ENCODE assay signal across 8 mouse cellular contexts in genomic region chr7:49975441-49976121, GRCm38 (mm10). TPM values are rescaled to one million over a fixed set of nuclear protein-coding genes. Genes with fewer than 3 reads are reported as not detected.
A peak's percentile ranks its signal among the peaks of the same experiment; 100 is the strongest.
DNase-seq lines count a peak whose midpoint lies in the region; ATAC-seq lines count a peak whose summit lies in the region.

No protein-coding gene starts in this region.

- H3K36me3 ChIP-seq in kidney, embryonic 14.5 days (ENCODE audit: control insufficient read depth, insufficient read depth, low read length), result no peaks in the 10 kb centered on the region
- H3K36me3 ChIP-seq in hindbrain, embryonic 14.5 days (replicated peaks; ENCODE audit: control insufficient read depth, insufficient read depth), result no peaks in the 10 kb centered on the region
- H3K36me3 ChIP-seq in midbrain, embryonic 10.5 days, result no peaks in the 10 kb centered on the region

- peaks cover 24% of the 10 kb centered on the region for H3K27me3 ChIP-seq in kidney, embryonic 14.5 days (ENCODE audit: control insufficient read depth, insufficient read depth, low read length)
- peaks cover 47% of the 10 kb centered on the region for H3K27me3 ChIP-seq in hindbrain, embryonic 14.5 days (ENCODE audit: control insufficient read depth, insufficient read depth, low read length)
- peaks cover 97% of the 10 kb centered on the region for H3K27me3 ChIP-seq in midbrain, embryonic 10.5 days (ENCODE audit: low read depth, poor library complexity, severe bottlenecking)

- peak overlapping the region; percentile 96 for H3K4me2 ChIP-seq in kidney, embryonic 14.5 days (replicated peaks; ENCODE audit: low read depth, low read length)
- H3K4me2 ChIP-seq in hindbrain, embryonic 14.5 days (replicated peaks), result peak overlapping the region; percentile 96

- H3K27ac ChIP-seq in kidney, embryonic 14.5 days (ENCODE audit: low read depth, low read length), result no peak overlapping the region
- H3K27ac ChIP-seq in hindbrain, embryonic 14.5 days, result no peak overlapping the region
- peak overlapping the region; percentile 55; the same call in 1 of the 2 replicates for H3K27ac ChIP-seq in midbrain, embryonic 10.5 days (replicated peaks)

- H3K9me3 ChIP-seq in kidney, embryonic 14.5 days (ENCODE audit: control insufficient read depth, low read length), result no peaks in the 10 kb centered on the region
- no peaks in the 10 kb centered on the region for H3K9me3 ChIP-seq in hindbrain, embryonic 14.5 days (ENCODE audit: control insufficient read depth, low read length)
- no peaks in the 10 kb centered on the region for H3K9me3 ChIP-seq in midbrain, embryonic 10.5 days (replicated peaks)

- H3K4me3 ChIP-seq in kidney, embryonic 14.5 days (ENCODE audit: low read length), result peak overlapping the region; percentile 60
- peak overlapping the region; percentile 56 for H3K4me3 ChIP-seq in hindbrain, embryonic 14.5 days (replicated peaks; ENCODE audit: low read length)
- peak overlapping the region; percentile 73 for H3K4me3 ChIP-seq in midbrain, embryonic 10.5 days

- DNase-seq in kidney, adult 18-20 months, result no peak
- peak; percentile 36 for DNase-seq in embryo, embryonic 9.5 days (ENCODE audit: extremely low spot score)
- DNase-seq in hindbrain, embryonic 14.5 days (ENCODE audit: low spot score), result peak; percentile 31
- peak; percentile 44 for DNase-seq in midbrain, embryonic 10.5 days (ENCODE audit: low spot score)
- DNase-seq in urinary bladder, adult 18-20 months (ENCODE audit: low spot score in 2 of 2), result no peak
- no peak for DNase-seq in ovary, postnatal 10 days (ENCODE audit: low spot score)
- no peak for DNase-seq in testis, postnatal 14 days (ENCODE audit: low spot score)

- H3K9ac ChIP-seq in kidney, embryonic 14.5 days (ENCODE audit: low read depth, low read length), result peak overlapping the region; percentile 53
- peak overlapping the region; percentile 50 for H3K9ac ChIP-seq in hindbrain, embryonic 14.5 days

- ATAC-seq in kidney, embryonic 14.5 days (ENCODE audit: low FRiP score, low TSS enrichment), result peak; percentile 55; the same call in 1 of the 2 replicates
- peak; percentile 54; the same call in 1 of the 2 replicates for ATAC-seq in hindbrain, embryonic 14.5 days (ENCODE audit: low FRiP score)

- H3K4me1 ChIP-seq in kidney, embryonic 14.5 days (ENCODE audit: control insufficient read depth, insufficient read depth, low read length), result peaks cover 10% of the 10 kb centered on the region
- H3K4me1 ChIP-seq in hindbrain, embryonic 14.5 days (replicated peaks; ENCODE audit: control insufficient read depth, insufficient read depth, low read length), result no peaks in the 10 kb centered on the region
- H3K4me1 ChIP-seq in midbrain, embryonic 10.5 days, result peaks cover 22% of the 10 kb centered on the region

- under 1% methylated on average over 37 of the region's 40 CpGs for WGBS in kidney, embryonic 14.5 days
- WGBS in hindbrain, embryonic 14.5 days, result under 1% methylated on average over 40 of the region's 40 CpGs
- WGBS in midbrain, embryonic 10.5 days, result under 1% methylated on average over 40 of the region's 40 CpGs

RNA-seq across cellular contexts. Expression of gene Nell1, which starts 0.9 kb away (rescaled TPM):
- polyA plus RNA-seq in kidney, embryonic 14.5 days (2014; fragmentation: Nextera tagmentation; extraction: Ambion mirVana), result 7.8 and 14.6 TPM in 2 replicates
- polyA plus RNA-seq in hindbrain, embryonic 14.5 days (2014; fragmentation: Nextera tagmentation; extraction: Ambion mirVana), result 36.0 and 47.1 TPM in 2 replicates
- 0.54 and 1.5 TPM in 2 replicates for polyA plus RNA-seq in midbrain, embryonic 10.5 days (2016; fragmentation: Nextera tagmentation; extraction: Ambion mirVana)

Comparison
In these comparisons a context has a peak if more than half of its experiments do, and no peak if none do; other contexts are left out.
1. DNase-seq: peak in embryo, embryonic 9.5 days (single experiment), hindbrain, embryonic 14.5 days (single experiment) and midbrain, embryonic 10.5 days (single experiment); none in kidney, adult 18-20 months (single experiment), urinary bladder, adult 18-20 months (0 of 2), ovary, postnatal 10 days (single experiment) and testis, postnatal 14 days (single experiment).
2. Peak in every context shown above with its lines, with median percentiles within 50 percentile points of each other: H3K4me3 ChIP-seq.